Mouse (Mus musculus): ENCODE data around the gene Grip1. TPM values are rescaled to one million over a fixed set of nuclear protein-coding genes. Genes with fewer than 3 reads are reported as not detected.
"Not testable (repeated sequence)": the region's sequence is repeated elsewhere in the genome, so short reads cannot be mapped to it uniquely, and the experiment has no call there.

The Grip1 gene
- total and polyA plus RNA-seq, 3 experiments: 0.31 to 0.45 (median 0.42) TPM

DNA sequence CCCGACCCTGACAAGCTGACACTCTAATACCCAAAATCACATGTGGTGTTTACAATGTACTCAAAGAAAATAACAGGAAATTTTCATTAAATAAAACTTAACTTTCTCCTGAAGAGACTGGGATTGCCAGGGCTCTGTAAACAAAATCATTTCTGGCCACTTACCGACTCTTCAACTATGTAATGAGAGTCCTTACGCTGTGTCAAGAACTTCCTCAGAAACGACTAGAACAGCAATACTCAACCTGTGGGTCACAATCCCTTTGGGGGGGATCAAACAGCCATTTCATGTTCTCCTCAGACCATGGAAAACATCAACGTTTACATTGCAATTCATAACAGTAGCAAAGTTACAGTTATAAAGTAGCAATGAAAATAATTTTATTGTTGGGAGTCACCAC is 643.9 kb downstream of the Grip1 start:
- TF ChIP-seq EP300 (IDR thresholded peaks at IDR 0.05; ENCODE audit: insufficient read depth, low read depth, low read length) (no peak), CTCF (IDR thresholded peaks at IDR 0.05) (no peak), POLR2A (IDR thresholded peaks at IDR 0.05; ENCODE audit: insufficient read depth, low read depth, low read length) (no peak)
- H3K27ac ChIP-seq: no peak overlapping the region
- no peaks in the 10 kb centered on the region for H3K4me1 ChIP-seq (ENCODE audit: control insufficient read depth, insufficient read depth, low read length)
- no peak for DNase-seq
- intact Hi-C loops (cut with DNase I): no loop called here
- H3K27me3 ChIP-seq (ENCODE audit: control insufficient read depth, insufficient read depth, low read length): no peaks in the 10 kb centered on the region
- H3K36me3 ChIP-seq (ENCODE audit: control insufficient read depth, insufficient read depth, low read length): no peaks in the 10 kb centered on the region
- H3K4me3 ChIP-seq: no peak overlapping the region
- no peaks in the 10 kb centered on the region for H3K79me2 ChIP-seq (replicated peaks; ENCODE audit: control insufficient read depth, insufficient read depth, low read length)
- no peak overlapping the region for H3K9ac ChIP-seq (ENCODE audit: low read depth, low read length)
- WGBS: 89% methylated on average over 5 of the region's 5 CpGs

DNA sequence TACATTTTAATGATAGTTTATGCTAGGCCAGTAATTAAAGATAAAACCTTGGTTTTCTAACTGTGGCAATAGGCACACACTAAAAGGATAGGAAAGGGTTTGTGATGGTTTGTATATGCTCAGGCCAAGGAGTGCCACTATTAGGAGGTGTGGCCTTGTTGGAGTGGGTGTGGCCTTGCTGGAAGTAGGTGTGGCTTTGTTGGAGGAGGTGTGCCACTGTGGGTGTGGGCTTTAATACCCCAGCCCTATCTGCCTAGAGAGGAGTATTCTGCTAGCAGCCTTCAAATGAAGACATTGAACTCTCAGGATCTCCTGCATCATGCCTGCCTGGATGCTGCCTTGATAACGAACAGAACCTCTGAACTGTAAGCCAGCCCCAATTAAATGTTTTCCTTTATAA is 647.2 kb downstream of the Grip1 start:
- WGBS: 100% methylated on average over 1 of the region's 1 CpGs
- Histone ChIP-seq H3K27ac (no peak overlapping the region), H3K79me2 (replicated peaks; ENCODE audit: control insufficient read depth, insufficient read depth, low read length) (no peaks in the 10 kb centered on the region), H3K4me3 (no peak overlapping the region), H3K9ac (ENCODE audit: low read depth, low read length) (no peak overlapping the region), H3K4me1 (ENCODE audit: control insufficient read depth, insufficient read depth, low read length) (no peaks in the 10 kb centered on the region), H3K27me3 (ENCODE audit: control insufficient read depth, insufficient read depth, low read length) (no peaks in the 10 kb centered on the region), H3K36me3 (ENCODE audit: control insufficient read depth, insufficient read depth, low read length) (no peaks in the 10 kb centered on the region)
- no peak for TF ChIP-seq CTCF (IDR thresholded peaks at IDR 0.05)
- TF ChIP-seq POLR2A (IDR thresholded peaks at IDR 0.05; ENCODE audit: insufficient read depth, low read depth, low read length): no peak
- TF ChIP-seq EP300 (IDR thresholded peaks at IDR 0.05; ENCODE audit: insufficient read depth, low read depth, low read length): no peak
- intact Hi-C loops (cut with DNase I): no loop called here
- DNase-seq: no peak

- H3K9ac ChIP-seq (ENCODE audit: low read depth, low read length): peak overlapping the region; percentile 67
- no peak for TF ChIP-seq EP300 (IDR thresholded peaks at IDR 0.05; ENCODE audit: insufficient read depth, low read depth, low read length)
- peak; percentile 28 for TF ChIP-seq CTCF (IDR thresholded peaks at IDR 0.05)
- no peak for TF ChIP-seq POLR2A (IDR thresholded peaks at IDR 0.05; ENCODE audit: insufficient read depth, low read depth, low read length)
- peaks cover 1% of the 10 kb centered on the region; the same call in 1 of the 2 replicates for H3K79me2 ChIP-seq (replicated peaks; ENCODE audit: control insufficient read depth, insufficient read depth, low read length)
- no peak for DNase-seq
- H3K4me1 ChIP-seq (ENCODE audit: control insufficient read depth, insufficient read depth, low read length): 0 out of 2 replicates have a peak, but pooled peaks cover 1% of the 10 kb centered on the region
- intact Hi-C loops (cut with DNase I): loop anchor here (2.0 kb wide), 1 partner anchor 85 kb away; no protein-coding TSS in a partner anchor
- H3K27me3 ChIP-seq (ENCODE audit: control insufficient read depth, insufficient read depth, low read length): no peaks in the 10 kb centered on the region
- H3K36me3 ChIP-seq (ENCODE audit: control insufficient read depth, insufficient read depth, low read length): no peaks in the 10 kb centered on the region
- peak overlapping the region; percentile 93 for H3K27ac ChIP-seq
- peak overlapping the region; percentile 79 for H3K4me3 ChIP-seq
- 68% methylated on average over 3 of the region's 3 CpGs for WGBS
Measured at GRCm38 (mm10) chr10:120111691-120112319, 658.2 kb downstream of the Grip1 start.

- Histone ChIP-seq H3K4me1 (ENCODE audit: control insufficient read depth, insufficient read depth, low read length) (0 out of 2 replicates have a peak, but pooled peaks cover 1% of the 10 kb centered on the region), H3K27ac (peak within 1 kb of the TSS; percentile 93), H3K27me3 (ENCODE audit: control insufficient read depth, insufficient read depth, low read length) (no peaks in the 10 kb centered on the region), H3K4me3 (peak within 1 kb of the TSS; percentile 79), H3K79me2 (replicated peaks; ENCODE audit: control insufficient read depth, insufficient read depth, low read length) (peaks cover 1% of the 10 kb centered on the region; the same call in 1 of the 2 replicates), H3K36me3 (ENCODE audit: control insufficient read depth, insufficient read depth, low read length) (no peaks in the 10 kb centered on the region), H3K9ac (ENCODE audit: low read depth, low read length) (peak within 1 kb of the TSS; percentile 67)
- intact Hi-C loops (cut with DNase I): loop anchor here (2.0 kb wide), 1 partner anchor 84 kb away; no protein-coding TSS in a partner anchor
- TF ChIP-seq EP300 (IDR thresholded peaks at IDR 0.05; ENCODE audit: insufficient read depth, low read depth, low read length) (0 out of 2 replicates have a peak, but pooled peaks have one; percentile 50), CTCF (IDR thresholded peaks at IDR 0.05) (no peak), POLR2A (IDR thresholded peaks at IDR 0.05; ENCODE audit: insufficient read depth, low read depth, low read length) (peak; percentile 87)
- WGBS: under 1% methylated on average over 55 of the region's 55 CpGs
- DNase-seq: peak; percentile 99 to 100
Measured at GRCm38 (mm10) chr10:120112507-120113396, 659.1 kb downstream of the Grip1 start, which contains the start of gene Helb. Gene Helb, minus strand, starts transcription at chr10:120112987.

DNA sequence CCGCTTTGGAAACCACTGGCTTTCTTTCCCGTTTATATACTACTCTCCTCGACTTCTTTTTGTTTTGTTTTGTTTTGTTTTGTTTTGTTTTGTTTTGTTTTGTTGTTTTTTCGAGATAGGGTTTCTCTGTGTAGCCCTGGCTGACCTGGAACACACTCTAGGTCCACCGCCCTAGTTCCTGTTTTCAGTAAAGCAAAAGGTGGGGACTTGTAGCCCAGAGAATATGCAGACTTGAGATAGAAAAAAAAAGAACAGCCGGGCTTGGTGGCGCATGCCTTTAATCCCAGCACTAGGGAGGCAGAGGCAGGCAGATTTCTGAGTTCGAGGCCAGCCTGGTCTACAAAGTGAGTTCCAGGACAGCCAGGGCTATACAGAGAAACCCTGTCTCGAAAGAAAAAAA is 659.9 kb downstream of the Grip1 start:
- not testable (repeated sequence) for H3K36me3 ChIP-seq (ENCODE audit: control insufficient read depth, insufficient read depth, low read length); H3K4me1 ChIP-seq (ENCODE audit: control insufficient read depth, insufficient read depth, low read length); H3K27me3 ChIP-seq (ENCODE audit: control insufficient read depth, insufficient read depth, low read length); H3K79me2 ChIP-seq (replicated peaks; ENCODE audit: control insufficient read depth, insufficient read depth, low read length); H3K9ac ChIP-seq (ENCODE audit: low read depth, low read length); DNase-seq
- WGBS: 52% methylated on average over 9 of the region's 9 CpGs
- Histone ChIP-seq H3K27ac (peak overlapping the region; percentile 93), H3K4me3 (peak overlapping the region; percentile 79)
- intact Hi-C loops (cut with DNase I): loop anchor here (2.0 kb wide), 1 partner anchor 83 kb away; no protein-coding TSS in a partner anchor
